Mouse (Mus musculus) heart, adult 2 months (tissue): Measurements from ENCODE around the gene Mmgt2. TPM values are rescaled to one million over a fixed set of nuclear protein-coding genes. Genes with fewer than 3 reads are reported as not detected.

Source experiments
- DNase-seq, 2 experiments: peaks; one replicate each; pipeline ENCODE4 v3.0.0; 2021
- H3K27ac ChIP-seq: fragments of 200-600 bp; 2 replicates; pipeline ENCODE4 v1.8.1; 2022
- H3K27me3 ChIP-seq: fragments of 200-500 bp; 2 replicates; pipeline ENCODE4 v1.6.1; 2012; ENCODE audit warnings: mild to moderate bottlenecking, low read length, inconsistent platforms, mixed read lengths; ENCODE audit not compliant: control insufficient read depth, insufficient read depth
- H3K36me3 ChIP-seq: fragments of 200-500 bp; 2 replicates; pipeline ENCODE4 v1.6.1; 2012; ENCODE audit warnings: low read length, inconsistent platforms; ENCODE audit not compliant: control insufficient read depth, insufficient read depth
- H3K4me1 ChIP-seq: fragments of 200-500 bp; 2 replicates; pipeline ENCODE4 v1.6.1; 2011; ENCODE audit warnings: low read length; ENCODE audit not compliant: control insufficient read depth, insufficient read depth
- H3K4me3 ChIP-seq: fragments of 200-600 bp; 2 replicates; pipeline ENCODE4 v1.8.1; 2022
- H3K79me2 ChIP-seq: fragments of 200-500 bp; replicated peaks from 2 replicates; pipeline ENCODE4 v1.6.1; 2012; ENCODE audit warnings: mild to moderate bottlenecking, inconsistent platforms, low read length, moderate library complexity, mixed read lengths; ENCODE audit not compliant: control insufficient read depth, insufficient read depth
- H3K9ac ChIP-seq: fragments of 200-500 bp; 2 replicates; pipeline ENCODE4 v1.6.1; 2012; ENCODE audit warnings: low read depth, mild to moderate bottlenecking, control low read depth, inconsistent platforms, low read length, mixed read lengths
- CTCF ChIP-seq: fragments of 200-600 bp; IDR thresholded peaks from 2 replicates; pipeline ENCODE4 v1.8.1; 2022; ENCODE audit warnings: antibody characterized with exemption, mild to moderate bottlenecking, moderate library complexity
- EP300 ChIP-seq: fragments of 200-500 bp; IDR thresholded peaks from 2 replicates; pipeline ENCODE4 v1.6.1; 2011; ENCODE audit warnings: low read depth, low read length, control low read depth; ENCODE audit not compliant: insufficient read depth
- POLR2A ChIP-seq: fragments of 200-500 bp; IDR thresholded peaks from 2 replicates; pipeline ENCODE4 v1.6.1; 2011; ENCODE audit warnings: mild to moderate bottlenecking, low read depth, low read length, control low read depth; ENCODE audit not compliant: insufficient read depth
- WGBS: fragments of 180-500 bp; shearing (Covaris S2); methylation state at CpG from one replicate; pipeline ENCODE4 v1.1.7; 2018; 5-methylcytosine and 5-hydroxymethylcytosine counted together
- intact Hi-C: fragments of 180-260 bp; cut with DNase I; formaldehyde crosslinking; loops from one replicate; pipeline ENCODE4 v1.15.1; 2025
- polyA plus RNA-seq: library from polyadenylated mRNA; depleted of rRNA; stranded (reverse); fragments of >200 nt; gene quantifications from 2 replicates; pipeline ENCODE4 v1.2.3, GENCODE M21; 2012
- total RNA-seq, 2 experiments: library from RNA; stranded (reverse); gene quantifications; 2 replicates each; pipeline ENCODE4 v1.2.3; 2021

Gene Mmgt2
- total and polyA plus RNA-seq, 3 experiments: 5.8 to 8.7 (median 8.6) TPM

- H3K27ac ChIP-seq: no peak overlapping the region
- H3K79me2 ChIP-seq: no peaks in the 10 kb centered on the region; the same call in 1 of the 2 replicates
- H3K4me3 ChIP-seq: no peak overlapping the region
- 65% methylated on average over 10 of the region's 10 CpGs for WGBS
- peaks cover 3% of the 10 kb centered on the region for H3K4me1 ChIP-seq
- DNase-seq: no peak
- TF ChIP-seq POLR2A (no peak), EP300 (no peak), CTCF (no peak)
- H3K36me3 ChIP-seq: peaks cover 13% of the 10 kb centered on the region
- no peaks in the 10 kb centered on the region for H3K27me3 ChIP-seq
- intact Hi-C loops: loop anchor here (10.0 kb wide), 1 partner anchor 267 kb away; the partner anchor contains the start of gene Tvp23b
- H3K9ac ChIP-seq: no peak overlapping the region
Observed at GRCm38 (mm10) chr11:62607170-62607951, 41.1 kb upstream of the Mmgt2 start.

- Histone ChIP-seq H3K27me3 (no peaks in the 10 kb centered on the region), H3K36me3 (peaks cover 13% of the 10 kb centered on the region), H3K79me2 (no peaks in the 10 kb centered on the region; the same call in 1 of the 2 replicates), H3K9ac (no peak overlapping the region), H3K27ac (no peak overlapping the region), H3K4me1 (peaks cover 3% of the 10 kb centered on the region), H3K4me3 (no peak overlapping the region)
- intact Hi-C loops: loop anchor here (10.0 kb wide), 1 partner anchor 267 kb away; the partner anchor contains the start of gene Tvp23b
- 97% methylated on average over 1 of the region's 1 CpGs for WGBS
- no peak for TF ChIP-seq EP300
- TF ChIP-seq POLR2A: no peak
- no peak for TF ChIP-seq CTCF
- no peak for DNase-seq
Observed at GRCm38 (mm10) chr11:62607952-62608201, 40.6 kb upstream of the Mmgt2 start.

GRCm38 (mm10) chr11:62608826-62609675, 39.4 kb upstream of the Mmgt2 start:
- no peak for DNase-seq
- no peak overlapping the region for H3K27ac ChIP-seq
- H3K36me3 ChIP-seq: peaks cover 10% of the 10 kb centered on the region
- H3K4me1 ChIP-seq: peaks cover 4% of the 10 kb centered on the region
- TF ChIP-seq EP300 (no peak), POLR2A (no peak), CTCF (no peak)
- WGBS: 73% methylated on average over 10 of the region's 10 CpGs
- H3K79me2 ChIP-seq: no peaks in the 10 kb centered on the region
- no peak overlapping the region for H3K4me3 ChIP-seq
- H3K27me3 ChIP-seq: no peaks in the 10 kb centered on the region
- H3K9ac ChIP-seq: no peak overlapping the region
- intact Hi-C loops: loop anchor here (10.0 kb wide), 1 partner anchor 266 kb away; the partner anchor contains the start of gene Tvp23b

GRCm38 (mm10) chr11:62610304-62610703, 38.2 kb upstream of the Mmgt2 start:
- peaks cover 4% of the 10 kb centered on the region for H3K4me1 ChIP-seq
- H3K4me3 ChIP-seq: no peak overlapping the region
- H3K79me2 ChIP-seq: no peaks in the 10 kb centered on the region
- H3K27ac ChIP-seq: no peak overlapping the region
- H3K27me3 ChIP-seq: no peaks in the 10 kb centered on the region
- TF ChIP-seq EP300 (no peak), POLR2A (no peak), CTCF (no peak)
- 79% methylated on average over 6 of the region's 6 CpGs for WGBS
- intact Hi-C loops: no loop called here
- H3K9ac ChIP-seq: no peak overlapping the region
- no peaks in the 10 kb centered on the region; the same call in 1 of the 2 replicates for H3K36me3 ChIP-seq
- no peak for DNase-seq

GRCm38 (mm10) chr11:62612604-62613003, 35.9 kb upstream of the Mmgt2 start:
- H3K9ac ChIP-seq: no peak overlapping the region
- DNase-seq: no peak
- 86% methylated on average over 10 of the region's 10 CpGs for whole genome bisulfite sequencing
- no peaks in the 10 kb centered on the region for H3K79me2 ChIP-seq
- no peaks in the 10 kb centered on the region for H3K27me3 ChIP-seq
- H3K27ac ChIP-seq: no peak overlapping the region
- intact Hi-C loops: loop anchor here (1.0 kb wide), 3 partner anchors 36 to 81 kb away; partner anchors contain the start of genes Lrrc75a and Mmgt2
- peaks cover 2% of the 10 kb centered on the region for H3K4me1 ChIP-seq
- no peak overlapping the region for H3K4me3 ChIP-seq
- H3K36me3 ChIP-seq: no peaks in the 10 kb centered on the region
- TF ChIP-seq CTCF (no peak), POLR2A (no peak), EP300 (no peak)
